Mouse (Mus musculus): ENCODE measurements around the gene Caprin2.

- TF ChIP-seq CTCF (IDR thresholded peaks at IDR 0.05; ENCODE audit: borderline replicate concordance, control insufficient read depth, extremely low read depth, insufficient read depth, low read length, poor library complexity) (no peak), POLR2A (IDR thresholded peaks at IDR 0.05; ENCODE audit: control insufficient read depth, extremely low read depth, insufficient read depth, low read length, poor library complexity) (no peak)
These were observed 77.3 kb downstream of the Caprin2 start for GRCm38 (mm10) chr6:148818624-148819343.

Data from thymus, adult 2 months (tissue).